Mouse (Mus musculus): ENCODE measurements at regions not wholly inside any gene's neighbourhood (a gene's known extent, or its start where the extent isn't known, plus 50 kb on each side); places are given as distances from the start of the nearest gene placed in this dataset.

DNA sequence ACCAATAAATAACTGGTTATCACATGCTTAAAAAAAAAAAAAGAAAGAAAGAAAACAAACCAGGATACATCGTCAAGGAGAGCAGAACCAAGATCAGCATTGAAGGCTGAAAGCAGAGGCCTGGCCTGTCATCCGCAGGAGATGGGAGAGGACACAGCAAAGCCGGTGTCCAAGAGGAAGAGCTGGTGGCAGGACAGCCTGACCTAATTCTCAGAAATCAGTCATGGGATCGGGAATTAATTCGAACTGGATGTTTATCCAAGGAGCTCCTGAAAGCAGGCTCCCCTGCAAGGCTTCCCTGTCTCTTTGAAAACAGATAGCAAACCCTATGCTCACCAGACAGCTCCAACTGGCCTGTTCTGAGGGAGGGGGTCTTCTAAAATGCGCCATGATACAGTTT, 75.5 kb upstream of the 4930412O13Rik start:
- DNase-seq = peak; percentile 60

All from heart, adult 11 months (tissue).